Comparison of ENCODE assay signal across 8 mouse cellular contexts in the genomic region with DNA sequence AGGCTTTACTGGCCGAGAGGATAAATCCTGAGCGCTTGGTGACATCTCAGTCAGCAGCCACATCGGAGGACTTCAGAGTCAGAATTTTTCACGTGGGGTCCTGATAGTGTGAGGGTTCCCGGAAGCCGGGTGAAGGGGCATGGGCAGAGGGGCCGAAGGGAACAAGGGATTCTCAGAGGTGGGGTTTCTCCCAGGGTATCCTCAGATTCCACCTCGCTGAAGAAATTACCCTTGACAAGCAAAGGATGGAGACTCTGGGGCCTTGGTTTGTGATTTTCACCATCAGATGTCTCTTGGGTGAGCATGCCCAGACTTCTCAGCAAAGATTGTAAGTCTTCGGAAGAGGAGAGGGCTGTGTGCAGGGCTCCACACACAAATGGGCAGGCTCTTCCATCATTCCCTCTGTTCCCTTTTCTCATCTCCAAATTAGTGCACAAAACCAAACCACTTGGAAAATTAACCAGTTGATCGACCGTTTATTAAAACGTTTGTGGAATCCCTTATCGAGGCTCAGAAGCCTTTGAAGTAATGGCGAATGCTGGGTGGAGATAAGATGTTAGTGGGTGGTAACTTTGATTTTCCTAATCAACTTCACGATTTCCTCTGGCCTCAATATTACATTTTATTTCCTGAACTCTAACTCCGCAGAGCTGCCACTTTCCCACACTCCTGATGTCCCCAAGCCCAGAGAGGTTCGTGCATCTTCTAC. TPM values are rescaled to one million over a fixed set of nuclear protein-coding genes. Genes with fewer than 3 reads are reported as not detected.
DNase-seq lines count a peak whose midpoint lies in the region; ATAC-seq and TF ChIP-seq lines count a peak whose summit lies in the region.

A gene (plus strand): TSS at position 38 of the 709 bp plus-strand sequence.

- H3K27me3 ChIP-seq in heart, embryonic 12.5 days (replicated peaks) = no peaks in the 10 kb centered on the region

- H3K4me1 ChIP-seq in heart, embryonic 12.5 days (replicated peaks) = peaks cover 39% of the 10 kb centered on the region
- peaks cover 20% of the 10 kb centered on the region for H3K4me1 ChIP-seq in olfactory bulb, adult 2 months (ENCODE audit: control insufficient read depth, insufficient read depth, low read length)

- peak within 1 kb of the TSS; percentile 95 for H3K9ac ChIP-seq in heart, embryonic 12.5 days

- H3K9me3 ChIP-seq in heart, embryonic 12.5 days (replicated peaks) = no peaks in the 10 kb centered on the region

- TF ChIP-seq CTCF in left cerebral cortex, adult 2 months (IDR thresholded peaks at IDR 0.05) = no peak
- no peak for TF ChIP-seq CTCF in olfactory bulb, adult 2 months (IDR thresholded peaks at IDR 0.05; ENCODE audit: insufficient read depth, low read depth, low read length)

- no peak for ATAC-seq in heart, embryonic 12.5 days (ENCODE audit: insufficient number of reproducible peaks, low FRiP score)

- intact Hi-C loops in left cerebral cortex, adult 2 months (cut with DNase I) = loop anchor here (1.0 kb wide), 1 partner anchor 30 kb away; a partner anchor contains a TSS
- intact Hi-C loops in left cerebral cortex, postnatal 25 days (cut with DNase I) = loop anchor here (2.0 to 5.0 kb wide), 3 partner anchors 29 to 64 kb away; a partner anchor contains a TSS

- H3K4me3 ChIP-seq in left cerebral cortex, adult 2 months = peak within 1 kb of the TSS; percentile 87
- H3K4me3 ChIP-seq in heart, embryonic 12.5 days = peak within 1 kb of the TSS; percentile 80
- H3K4me3 ChIP-seq in olfactory bulb, adult 2 months (ENCODE audit: insufficient read depth, low read depth, low read length) = peak within 1 kb of the TSS; percentile 98

- no peaks in the 10 kb centered on the region for H3K36me3 ChIP-seq in heart, embryonic 12.5 days

- peak within 1 kb of the TSS; percentile 94 for H3K27ac ChIP-seq in left cerebral cortex, adult 2 months
- H3K27ac ChIP-seq in heart, embryonic 12.5 days (ENCODE audit: poor library complexity, severe bottlenecking) = peak within 1 kb of the TSS; percentile 93
- peak within 1 kb of the TSS; percentile 89 for H3K27ac ChIP-seq in olfactory bulb, adult 2 months (ENCODE audit: insufficient read depth, low read depth, low read length)

- WGBS in heart, embryonic 12.5 days = 12% methylated on average over 17 of the region's 17 CpGs
- WGBS in olfactory bulb, adult 2 months = 33% methylated on average over 17 of the region's 17 CpGs

- no peak for TF ChIP-seq POLR2A in olfactory bulb, adult 2 months (IDR thresholded peaks at IDR 0.05; ENCODE audit: insufficient read depth, low read depth, low read length)

- DNase-seq in left cerebral cortex, adult 2 months (ENCODE audit: extremely low spot score in 1 of 2, low spot score in 2 of 2) = no peak
- no peak for DNase-seq in left cerebral cortex, adult 11 months (ENCODE audit: low spot score)
- DNase-seq in c-Kit-positive CD71-positive TER-119-negative erythroid progenitor cells, embryonic 14.5 days (ENCODE audit: low read depth) = peak; percentile 20
- DNase-seq in left cerebral cortex, postnatal 25 days (ENCODE audit: low spot score in 2 of 2) = no peak
- DNase-seq in c-Kit-positive CD71-positive TER-119-positive erythroid progenitor cells, embryonic 14.5 days (ENCODE audit: low spot score) = no peak
- no peak for DNase-seq in kidney, postnatal 14 days

- peak within 1 kb of the TSS; percentile 90 for H3K4me2 ChIP-seq in heart, embryonic 12.5 days

RNA-seq across cellular contexts. Expression of the gene that starts here (rescaled TPM):
- 10 to 100 TPM; 31.4 to 31.7 TPM for total RNA-seq in left cerebral cortex, adult 2 months (2021)
- polyA plus RNA-seq in heart, embryonic 12.5 days (2016; fragmentation: Nextera tagmentation; extraction: Ambion mirVana) = 20.7 and 22.9 TPM in 2 replicates
- 10 to 100 TPM; 28.7 to 29.5 TPM for total RNA-seq in left cerebral cortex, postnatal 25 days (2021)
- polyA plus RNA-seq in olfactory bulb, adult 2 months (2012; ENCODE audit: insufficient read depth, insufficient read length, low replicate concordance, missing spikeins) = not detected in 2 replicates
